Mouse (Mus musculus): Measurements from ENCODE around the gene Oaz3. TPM values are rescaled to one million over a fixed set of nuclear protein-coding genes. Genes with fewer than 3 reads are reported as not detected.
A peak's percentile ranks its signal among the peaks of the same experiment; 100 is the strongest.

Gene Oaz3
- polyA plus RNA-seq, 1 experiment from 2014 or later, result 1.6 TPM

GRCm38 (mm10) chr3:94476301-94477035 is 32.8 kb upstream of the Oaz3 start:
- no peak for ATAC-seq (ENCODE audit: low FRiP score, low read depth)
- peak overlapping the region; percentile 89 for H3K27ac ChIP-seq (replicated peaks)
- H3K9ac ChIP-seq, result no peak overlapping the region
- no peak overlapping the region for H3K4me3 ChIP-seq
- WGBS, result 63% methylated on average over 8 of the region's 8 CpGs
- no peaks in the 10 kb centered on the region for H3K27me3 ChIP-seq
- H3K36me3 ChIP-seq, result peaks cover under 1% of the 10 kb centered on the region; the same call in 1 of the 2 replicates
- peaks cover 57% of the 10 kb centered on the region for H3K4me1 ChIP-seq (replicated peaks)
- H3K4me2 ChIP-seq, result no peak overlapping the region
- no peaks in the 10 kb centered on the region for H3K9me3 ChIP-seq

- no peaks in the 10 kb centered on the region for H3K27me3 ChIP-seq
- H3K4me3 ChIP-seq, result no peak overlapping the region
- 70% methylated on average over 5 of the region's 5 CpGs for whole genome bisulfite sequencing
- no peak for ATAC-seq (ENCODE audit: low FRiP score, low read depth)
- H3K27ac ChIP-seq (replicated peaks), result no peak overlapping the region
- H3K4me1 ChIP-seq (replicated peaks), result peaks cover 34% of the 10 kb centered on the region
- H3K4me2 ChIP-seq, result no peak overlapping the region
- no peak overlapping the region for H3K9ac ChIP-seq
- no peaks in the 10 kb centered on the region for H3K9me3 ChIP-seq
- H3K36me3 ChIP-seq, result no peaks in the 10 kb centered on the region
Measured at GRCm38 (mm10) chr3:94473567-94474232, 30.0 kb upstream of the Oaz3 start.

- ATAC-seq (ENCODE audit: low FRiP score, low read depth), result no peak
- H3K27ac ChIP-seq (replicated peaks), result no peak overlapping the region
- no peaks in the 10 kb centered on the region for H3K36me3 ChIP-seq
- peak overlapping the region; percentile 52 for H3K4me2 ChIP-seq
- H3K4me1 ChIP-seq (replicated peaks), result peaks cover 34% of the 10 kb centered on the region
- no peaks in the 10 kb centered on the region for H3K27me3 ChIP-seq
- 51% methylated on average over 10 of the region's 10 CpGs for WGBS
- H3K9ac ChIP-seq, result 0 out of 2 replicates have a peak overlapping the region, but pooled peaks have one; percentile 2
- no peaks in the 10 kb centered on the region for H3K9me3 ChIP-seq
- no peak overlapping the region for H3K4me3 ChIP-seq
Measured at GRCm38 (mm10) chr3:94473115-94473505, 29.4 kb upstream of the Oaz3 start.

- Histone ChIP-seq H3K4me2 (peak overlapping the region; percentile 52), H3K27ac (replicated peaks) (no peak overlapping the region)
Measured at GRCm38 (mm10) chr3:94472447-94473114, 28.9 kb upstream of the Oaz3 start.

GRCm38 (mm10) chr3:94468931-94469330 is 25.2 kb upstream of the Oaz3 start:
- H3K27me3 ChIP-seq, result no peaks in the 10 kb centered on the region
- H3K4me1 ChIP-seq (replicated peaks), result peaks cover 44% of the 10 kb centered on the region

More at GRCm38 (mm10) chr3:94472447-94473114, 28.9 kb upstream of the Oaz3 start:
- peak; percentile 15; the same call in 1 of the 2 replicates for ATAC-seq (ENCODE audit: low FRiP score, low read depth)
- 12% methylated on average over 28 of the region's 28 CpGs for WGBS
- 0 out of 2 replicates have a peak overlapping the region, but pooled peaks have one; percentile 2 for H3K9ac ChIP-seq
- no peaks in the 10 kb centered on the region for H3K27me3 ChIP-seq
- no peaks in the 10 kb centered on the region for H3K36me3 ChIP-seq
- H3K4me3 ChIP-seq, result peak overlapping the region; percentile 27
- H3K9me3 ChIP-seq, result no peaks in the 10 kb centered on the region
- H3K4me1 ChIP-seq (replicated peaks), result peaks cover 34% of the 10 kb centered on the region

GRCm38 (mm10) chr3:94465632-94466430 is 22.1 kb upstream of the Oaz3 start:
- no peak overlapping the region for H3K4me3 ChIP-seq
- H3K9ac ChIP-seq, result peak overlapping the region; percentile 32; the same call in 1 of the 2 replicates
- H3K27me3 ChIP-seq, result no peaks in the 10 kb centered on the region
- peak; percentile 78 for ATAC-seq (ENCODE audit: low FRiP score, low read depth)
- WGBS, result 32% methylated on average over 13 of the region's 13 CpGs
- H3K27ac ChIP-seq (replicated peaks), result peak overlapping the region; percentile 92
- H3K36me3 ChIP-seq, result no peaks in the 10 kb centered on the region
- H3K9me3 ChIP-seq, result no peaks in the 10 kb centered on the region
- H3K4me1 ChIP-seq (replicated peaks), result peaks cover 36% of the 10 kb centered on the region
- no peak overlapping the region for H3K4me2 ChIP-seq

More at GRCm38 (mm10) chr3:94468931-94469330, 25.2 kb upstream of the Oaz3 start:
- Histone ChIP-seq H3K4me3 (no peak overlapping the region), H3K36me3 (no peaks in the 10 kb centered on the region), H3K9ac (no peak overlapping the region), H3K27ac (replicated peaks) (no peak overlapping the region), H3K4me2 (no peak overlapping the region), H3K9me3 (no peaks in the 10 kb centered on the region)
- ATAC-seq (ENCODE audit: low FRiP score, low read depth), result no peak
- WGBS, result 49% methylated on average over 3 of the region's 3 CpGs

GRCm38 (mm10) chr3:94463926-94464578 is 20.3 kb upstream of the Oaz3 start:
- no peaks in the 10 kb centered on the region for H3K9me3 ChIP-seq
- peak overlapping the region; percentile 24; the same call in 1 of the 2 replicates for H3K4me2 ChIP-seq
- H3K4me1 ChIP-seq (replicated peaks), result peaks cover 36% of the 10 kb centered on the region
- peak overlapping the region; percentile 92 for H3K27ac ChIP-seq (replicated peaks)
- H3K9ac ChIP-seq, result no peak overlapping the region
- H3K27me3 ChIP-seq, result no peaks in the 10 kb centered on the region
- 17% methylated on average over 11 of the region's 11 CpGs for WGBS
- ATAC-seq (ENCODE audit: low FRiP score, low read depth), result peak; percentile 74
- no peak overlapping the region for H3K4me3 ChIP-seq
- no peaks in the 10 kb centered on the region for H3K36me3 ChIP-seq

GRCm38 (mm10) chr3:94459834-94460233 is 16.1 kb upstream of the Oaz3 start:
- Histone ChIP-seq H3K9me3 (no peaks in the 10 kb centered on the region), H3K27me3 (no peaks in the 10 kb centered on the region), H3K27ac (replicated peaks) (no peak overlapping the region), H3K9ac (no peak overlapping the region), H3K4me3 (no peak overlapping the region), H3K4me1 (replicated peaks) (peaks cover 23% of the 10 kb centered on the region), H3K4me2 (no peak overlapping the region), H3K36me3 (no peaks in the 10 kb centered on the region)
- no peak for ATAC-seq (ENCODE audit: low FRiP score, low read depth)
- 98% methylated on average over 2 of the region's 2 CpGs for WGBS

- peak overlapping the region; percentile 68 for H3K27ac ChIP-seq (replicated peaks)
- H3K36me3 ChIP-seq, result no peaks in the 10 kb centered on the region
- ATAC-seq (ENCODE audit: low FRiP score, low read depth), result 0 out of 2 replicates have a peak, but pooled peaks have one; percentile 5
- H3K9me3 ChIP-seq, result no peaks in the 10 kb centered on the region
- 67% methylated on average over 3 of the region's 3 CpGs for WGBS
- H3K4me1 ChIP-seq (replicated peaks), result peaks cover 6% of the 10 kb centered on the region
- H3K4me3 ChIP-seq, result peak overlapping the region; percentile 42
- H3K27me3 ChIP-seq, result no peaks in the 10 kb centered on the region
- peak overlapping the region; percentile 56 for H3K4me2 ChIP-seq
- H3K9ac ChIP-seq, result peak overlapping the region; percentile 35; the same call in 1 of the 2 replicates
Measured at GRCm38 (mm10) chr3:94457055-94457454, 13.3 kb upstream of the Oaz3 start.

- H3K4me3 ChIP-seq, result peak overlapping the region; percentile 42
- peaks cover 6% of the 10 kb centered on the region for H3K4me1 ChIP-seq (replicated peaks)
- ATAC-seq (ENCODE audit: low FRiP score, low read depth), result peak; percentile 89
- H3K9me3 ChIP-seq, result no peaks in the 10 kb centered on the region
- peak overlapping the region; percentile 68 for H3K27ac ChIP-seq (replicated peaks)
- no peaks in the 10 kb centered on the region for H3K27me3 ChIP-seq
- no peaks in the 10 kb centered on the region for H3K36me3 ChIP-seq
- WGBS, result under 1% methylated on average over 12 of the region's 12 CpGs
- H3K9ac ChIP-seq, result peak overlapping the region; percentile 35
- peak overlapping the region; percentile 56 for H3K4me2 ChIP-seq
Measured at GRCm38 (mm10) chr3:94456529-94457000, 12.8 kb upstream of the Oaz3 start.

- no peak overlapping the region for H3K27ac ChIP-seq (replicated peaks)
- no peak overlapping the region for H3K4me3 ChIP-seq
- peaks cover 42% of the 10 kb centered on the region for H3K36me3 ChIP-seq
- 100% methylated on average over 2 of the region's 2 CpGs for WGBS
- H3K27me3 ChIP-seq, result no peaks in the 10 kb centered on the region
- H3K4me2 ChIP-seq, result no peak overlapping the region
- no peaks in the 10 kb centered on the region for H3K9me3 ChIP-seq
- peaks cover 6% of the 10 kb centered on the region for H3K4me1 ChIP-seq (replicated peaks)
- H3K9ac ChIP-seq, result no peak overlapping the region
- no peak for ATAC-seq (ENCODE audit: low FRiP score, low read depth)
Measured at GRCm38 (mm10) chr3:94449377-94449776, 5.7 kb upstream of the Oaz3 start.
